Mouse (Mus musculus) liver, adult 2 months (tissue): Measurements from ENCODE around the gene Itga10. TPM values are rescaled to one million over a fixed set of nuclear protein-coding genes. Genes with fewer than 3 reads are reported as not detected.

ENCODE experiments used
- DNase-seq: peaks from one replicate; pipeline ENCODE4 v3.0.0-alpha.2; 2011; ENCODE audit warnings: low read depth, low spot score; ENCODE audit errors: extremely low read depth
- H3K27ac ChIP-seq: fragments of 200-500 bp; replicated peaks from 2 replicates; pipeline ENCODE4 v1.5.1; 2012; ENCODE audit warnings: low read depth, mild to moderate bottlenecking, control low read depth, inconsistent platforms, low read length; ENCODE audit not compliant: insufficient read depth
- H3K27me3 ChIP-seq: fragments of 200-500 bp; 2 replicates; pipeline ENCODE4 v1.6.1; 2012; ENCODE audit warnings: mild to moderate bottlenecking, moderate library complexity, low read length, inconsistent platforms; ENCODE audit not compliant: control insufficient read depth, insufficient read depth
- H3K36me3 ChIP-seq: fragments of 200-500 bp; 2 replicates; pipeline ENCODE4 v1.6.1; 2012; ENCODE audit warnings: low read length, inconsistent platforms; ENCODE audit not compliant: control insufficient read depth, insufficient read depth
- H3K4me1 ChIP-seq: fragments of 200-500 bp; 2 replicates; pipeline ENCODE4 v1.6.1; 2011; ENCODE audit warnings: low read length; ENCODE audit not compliant: control insufficient read depth, insufficient read depth
- H3K4me3 ChIP-seq: fragments of 200-500 bp; 2 replicates; pipeline ENCODE4 v1.5.1; 2011; ENCODE audit warnings: low read depth, mild to moderate bottlenecking, control low read depth, low read length, moderate library complexity; ENCODE audit not compliant: insufficient read depth
- H3K79me2 ChIP-seq: fragments of 200-500 bp; 2 replicates; pipeline ENCODE4 v1.6.1; 2012; ENCODE audit warnings: inconsistent platforms, mild to moderate bottlenecking, low read length, moderate library complexity; ENCODE audit not compliant: control insufficient read depth, insufficient read depth
- H3K9ac ChIP-seq: fragments of 200-500 bp; 2 replicates; pipeline ENCODE4 v1.6.1; 2012; ENCODE audit warnings: low read depth, mild to moderate bottlenecking, control low read depth, inconsistent platforms, low read length
- CTCF ChIP-seq: fragments of 200-500 bp; IDR thresholded peaks from 2 replicates; pipeline ENCODE4 v1.5.1; 2011; ENCODE audit warnings: low read depth, low read length, control low read depth
- POLR2A ChIP-seq: fragments of 200-500 bp; IDR thresholded peaks from 2 replicates; pipeline ENCODE4 v1.6.1; 2011; ENCODE audit warnings: low read length, control low read depth; ENCODE audit not compliant: insufficient read depth; ENCODE audit errors: extremely low read depth
- WGBS: fragments of 180-500 bp; shearing (Covaris S2); methylation state at CpG from one replicate; pipeline ENCODE4 v1.1.7; 2018; 5-methylcytosine and 5-hydroxymethylcytosine counted together
- polyA plus RNA-seq: library from polyadenylated mRNA; depleted of rRNA; stranded (reverse); fragments of >200 nt; gene quantifications from 2 replicates; pipeline ENCODE4 v1.2.3, GENCODE M21; 2012
- total RNA-seq: library from RNA; depleted of rRNA; stranded (reverse); fragments of >200 nt; gene quantifications from 2 replicates; pipeline ENCODE4 v1.2.3, GENCODE M21; 2014

Gene Itga10
- total and polyA plus RNA-seq, 2 experiments, result 0.18 to 0.57 TPM

- peak overlapping the region; percentile 87 for H3K9ac ChIP-seq
- peak; percentile 58 for DNase-seq
- TF ChIP-seq POLR2A, result 0 out of 2 replicates have a peak, but pooled peaks have one; percentile 48
- no peak for TF ChIP-seq CTCF
- H3K79me2 ChIP-seq, result peaks cover 6% of the 10 kb centered on the region; the same call in 1 of the 2 replicates
- peaks cover 3% of the 10 kb centered on the region for H3K4me1 ChIP-seq
- H3K27ac ChIP-seq, result peak overlapping the region; percentile 80
- H3K27me3 ChIP-seq, result no peaks in the 10 kb centered on the region
- peaks cover 7% of the 10 kb centered on the region for H3K36me3 ChIP-seq
- H3K4me3 ChIP-seq, result peak overlapping the region; percentile 81
- 1% methylated on average over 82 of the region's 85 CpGs for WGBS
Observed at GRCm38 (mm10) chr3:96696766-96697732, 51.7 kb downstream of the Itga10 start.

- DNase-seq, result no peak
- no peak overlapping the region for H3K27ac ChIP-seq
- TF ChIP-seq POLR2A (no peak), CTCF (no peak)
- peaks cover 2% of the 10 kb centered on the region for H3K4me1 ChIP-seq
- peaks cover 10% of the 10 kb centered on the region for H3K36me3 ChIP-seq
- no peak overlapping the region for H3K4me3 ChIP-seq
- 85% methylated on average over 19 of the region's 19 CpGs for WGBS
- peaks cover 6% of the 10 kb centered on the region; the same call in 1 of the 2 replicates for H3K79me2 ChIP-seq
- no peaks in the 10 kb centered on the region for H3K27me3 ChIP-seq
- no peak overlapping the region for H3K9ac ChIP-seq
Observed at GRCm38 (mm10) chr3:96698993-96699690, 53.8 kb downstream of the Itga10 start.

- H3K27me3 ChIP-seq, result no peaks in the 10 kb centered on the region
- WGBS, result 69% methylated on average over 7 of the region's 7 CpGs
- H3K4me1 ChIP-seq, result peaks cover 2% of the 10 kb centered on the region
- H3K27ac ChIP-seq, result no peak overlapping the region
- no peak overlapping the region for H3K9ac ChIP-seq
- H3K79me2 ChIP-seq, result peaks cover 6% of the 10 kb centered on the region; the same call in 1 of the 2 replicates
- DNase-seq, result no peak
- no peak overlapping the region for H3K4me3 ChIP-seq
- H3K36me3 ChIP-seq, result peaks cover 10% of the 10 kb centered on the region
- no peak; the same call in 1 of the 2 replicates for TF ChIP-seq CTCF
- no peak for TF ChIP-seq POLR2A
Observed at GRCm38 (mm10) chr3:96700376-96700775, 55.0 kb downstream of the Itga10 start.

GRCm38 (mm10) chr3:96701003-96701402, 55.6 kb downstream of the Itga10 start:
- no peak overlapping the region for H3K27ac ChIP-seq
- no peak overlapping the region for H3K9ac ChIP-seq
- H3K36me3 ChIP-seq, result peaks cover 10% of the 10 kb centered on the region
- peaks cover 6% of the 10 kb centered on the region; the same call in 1 of the 2 replicates for H3K79me2 ChIP-seq
- 96% methylated on average over 4 of the region's 4 CpGs for WGBS
- H3K27me3 ChIP-seq, result no peaks in the 10 kb centered on the region
- peaks cover under 1% of the 10 kb centered on the region for H3K4me1 ChIP-seq
- TF ChIP-seq POLR2A (no peak), CTCF (no peak)
- no peak for DNase-seq
- no peak overlapping the region for H3K4me3 ChIP-seq

- H3K9ac ChIP-seq, result no peak overlapping the region
- DNase-seq, result no peak
- H3K27me3 ChIP-seq, result no peaks in the 10 kb centered on the region
- H3K4me1 ChIP-seq, result no peaks in the 10 kb centered on the region
- WGBS, result 81% methylated on average over 11 of the region's 11 CpGs
- H3K27ac ChIP-seq, result no peak overlapping the region
- TF ChIP-seq CTCF (peak; percentile 54), POLR2A (no peak)
- no peaks in the 10 kb centered on the region for H3K79me2 ChIP-seq
- H3K36me3 ChIP-seq, result peaks cover 10% of the 10 kb centered on the region
- H3K4me3 ChIP-seq, result no peak overlapping the region
Observed at GRCm38 (mm10) chr3:96704778-96705177, 59.4 kb downstream of the Itga10 start.
